Mouse (Mus musculus): Measurements from ENCODE around the gene Cdc42. TPM values are rescaled to one million over a fixed set of nuclear protein-coding genes. Genes with fewer than 3 reads are reported as not detected.

Cdc42 gene
- polyA plus RNA-seq, 1 experiment from 2014 or later = 245 TPM

DNA sequence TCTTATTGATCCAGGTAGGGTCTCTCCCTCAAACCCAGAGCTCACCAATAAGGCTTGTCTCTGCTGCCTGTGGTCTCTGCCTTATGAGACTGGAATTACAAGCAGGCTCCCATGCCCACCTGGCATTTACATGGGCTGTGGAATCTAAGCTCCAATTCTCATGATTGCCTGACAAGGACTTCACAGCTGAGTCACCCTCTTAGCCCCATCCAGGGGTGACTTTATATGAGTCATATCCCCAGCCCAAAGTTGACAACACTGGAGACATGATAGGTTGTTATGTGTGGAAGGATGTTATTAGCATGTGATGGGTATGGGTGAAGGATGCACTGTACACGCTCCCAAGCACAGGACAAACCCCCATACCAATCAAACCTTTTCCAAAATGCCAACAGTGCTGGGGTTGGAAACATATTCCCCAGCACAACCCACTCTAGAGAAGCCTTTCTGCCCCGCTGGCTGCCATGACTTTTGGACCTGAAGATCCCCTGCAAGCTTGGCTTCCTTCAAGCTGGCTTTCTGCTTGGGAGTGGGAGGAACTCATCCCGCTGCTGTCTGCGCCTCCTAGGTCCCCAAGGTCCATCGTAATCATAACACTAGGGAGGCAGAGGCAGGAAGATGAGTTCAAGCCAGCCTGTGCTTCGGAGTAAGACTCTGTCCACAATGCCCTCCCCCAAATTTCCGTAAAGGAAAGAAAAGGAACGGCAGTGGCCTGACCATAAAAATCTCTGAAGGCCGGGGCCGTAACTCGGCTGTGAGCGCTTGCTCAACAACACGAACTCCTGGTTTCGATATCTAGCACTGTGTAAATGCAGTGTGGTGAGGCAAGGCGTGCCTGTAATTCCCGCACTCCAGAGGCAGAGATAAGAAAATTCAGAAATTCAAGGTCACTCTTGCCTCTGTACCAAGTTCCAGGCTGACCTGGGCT, 14.3 kb upstream of the Cdc42 start:
- ChIA-PET CTCF (no interaction called here), POLR2A (no interaction called here)
- ATAC-seq (no peak), DNase-seq (ENCODE audit: low read depth, low spot score) (no peak)
- TF ChIP-seq CTCF (IDR thresholded peaks at IDR 0.05) = no peak
- H3K27me3 ChIP-seq = no peaks in the 10 kb centered on the region
- in situ Hi-C loops (cut with MboI; ENCODE audit: low pct_unique_long_range_greater_than_20kb) = no loop called here

DNA sequence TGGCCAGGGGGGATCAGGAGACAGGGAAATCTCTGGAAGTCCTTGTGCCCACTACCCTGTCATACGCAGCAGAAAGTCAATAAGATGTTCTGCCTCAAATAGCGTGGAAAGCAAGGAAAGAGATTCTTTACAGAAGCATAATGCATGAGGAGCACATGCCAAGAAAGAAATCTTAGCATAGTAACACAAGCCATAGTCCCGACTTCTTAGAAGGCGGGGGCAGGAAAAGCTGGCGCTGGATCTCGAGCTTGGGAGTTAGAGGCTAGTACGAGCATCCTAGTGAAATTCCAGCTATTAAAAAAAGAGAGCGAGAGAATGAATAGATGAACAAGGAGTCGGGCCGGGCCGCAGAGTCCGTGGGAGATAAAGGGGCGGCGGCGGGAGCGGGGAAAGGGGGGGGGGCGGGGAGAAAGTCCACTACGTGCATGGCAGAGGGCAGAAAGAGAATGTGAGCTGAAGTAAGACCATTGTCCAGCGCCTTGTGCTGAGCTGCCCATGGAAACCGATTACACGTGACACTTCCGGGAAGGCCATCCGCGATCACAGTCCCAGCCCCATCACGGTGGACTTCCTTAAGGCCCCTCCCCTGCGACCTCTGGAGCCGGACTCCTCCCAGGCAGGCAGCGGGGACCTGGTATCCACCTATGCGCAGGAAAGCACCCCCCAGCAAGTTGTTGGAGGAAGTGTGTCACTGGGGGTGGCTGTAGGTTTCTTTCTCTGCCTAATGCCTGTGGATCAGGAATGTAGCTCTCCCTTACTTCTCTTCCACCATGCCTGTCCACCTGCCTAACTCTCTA, 12.6 kb upstream of the Cdc42 start:
- in situ Hi-C loops (cut with MboI; ENCODE audit: low pct_unique_long_range_greater_than_20kb) = no loop called here
- ATAC-seq = no peak
- ChIA-PET CTCF (interaction anchor here (0.6 kb wide), 1 partner anchor 97 kb away, joined by 3 read pairs; no protein-coding TSS in a partner anchor), POLR2A (no interaction called here)
- no peaks in the 10 kb centered on the region for H3K27me3 ChIP-seq
- no peak for TF ChIP-seq CTCF (IDR thresholded peaks at IDR 0.05)
- DNase-seq (ENCODE audit: low read depth, low spot score) = no peak

DNA sequence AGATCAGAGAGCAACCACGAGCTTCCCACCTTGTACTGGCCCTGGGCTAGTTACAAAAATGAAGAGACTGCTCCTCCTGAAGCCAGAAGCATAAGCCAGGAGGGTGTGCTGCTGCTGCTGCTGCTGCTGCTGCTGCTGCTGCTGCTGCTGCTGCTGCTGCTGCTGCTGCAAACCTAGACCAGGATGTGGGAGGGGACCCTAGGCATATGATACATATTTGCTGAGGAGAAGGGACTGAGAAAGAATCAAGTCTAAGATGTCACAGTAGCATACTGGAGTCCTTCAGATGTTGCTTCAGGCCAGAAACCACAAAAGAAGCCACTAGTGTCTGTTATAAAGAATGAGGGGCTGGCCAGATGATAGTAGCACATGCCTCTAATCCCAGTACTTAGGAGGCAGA, 10.7 kb upstream of the Cdc42 start:
- H3K27me3 ChIP-seq = no peaks in the 10 kb centered on the region
- ChIA-PET POLR2A (no interaction called here), CTCF (no interaction called here)
- in situ Hi-C loops (cut with MboI; ENCODE audit: low pct_unique_long_range_greater_than_20kb) = no loop called here
- ATAC-seq (no peak), DNase-seq (ENCODE audit: low read depth, low spot score) (no peak)
- no peak for TF ChIP-seq CTCF (IDR thresholded peaks at IDR 0.05)

DNA sequence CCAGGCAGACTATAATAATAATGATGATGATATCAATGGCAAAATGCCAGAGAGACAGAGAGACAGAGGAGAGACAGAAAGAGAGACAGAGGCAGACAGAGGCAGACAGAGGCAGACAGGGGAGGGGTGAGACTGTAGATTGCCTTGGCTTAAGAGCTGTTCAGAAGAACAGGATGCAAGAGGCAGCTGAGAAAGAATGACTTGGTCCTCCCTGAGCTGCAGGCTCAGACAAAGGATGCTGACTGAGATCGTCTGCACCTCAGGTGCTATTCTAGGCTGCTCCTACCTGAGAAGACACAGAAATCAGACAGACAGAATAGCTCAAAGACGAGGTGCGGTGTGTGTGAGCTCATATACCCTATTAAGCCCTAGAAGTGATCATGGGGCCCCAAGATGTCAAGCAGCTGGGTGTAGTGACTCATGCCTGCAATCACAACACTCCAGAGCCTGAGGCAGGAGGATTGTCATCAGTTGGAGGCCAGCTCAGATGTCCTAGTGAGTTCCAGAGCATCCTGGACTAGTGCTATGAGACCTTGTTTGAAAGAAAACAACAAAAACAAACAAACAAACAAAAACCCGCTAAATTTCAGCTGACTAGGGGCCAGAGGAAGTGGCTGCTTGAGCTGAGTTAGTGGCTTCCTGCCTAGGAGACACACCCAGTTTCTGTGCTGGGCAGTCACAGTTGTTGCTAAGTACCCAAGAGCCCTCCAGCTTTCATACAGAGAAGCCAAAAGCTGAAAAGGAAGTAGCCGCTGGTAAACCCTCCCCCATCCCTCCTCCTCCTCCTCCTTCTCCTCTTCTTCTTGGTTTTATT, 10.0 kb upstream of the Cdc42 start:
- no peak for ATAC-seq
- no peak for DNase-seq (ENCODE audit: low read depth, low spot score)
- POLR2A ChIA-PET = no interaction called here
- H3K27me3 ChIP-seq = no peaks in the 10 kb centered on the region
- in situ Hi-C loops (cut with MboI; ENCODE audit: low pct_unique_long_range_greater_than_20kb) = no loop called here
- CTCF ChIA-PET = interaction anchor here (1.0 kb wide), 1 partner anchor 9 kb away, joined by 4 read pairs; no protein-coding TSS in a partner anchor
- no peak for TF ChIP-seq CTCF (IDR thresholded peaks at IDR 0.05)

DNA sequence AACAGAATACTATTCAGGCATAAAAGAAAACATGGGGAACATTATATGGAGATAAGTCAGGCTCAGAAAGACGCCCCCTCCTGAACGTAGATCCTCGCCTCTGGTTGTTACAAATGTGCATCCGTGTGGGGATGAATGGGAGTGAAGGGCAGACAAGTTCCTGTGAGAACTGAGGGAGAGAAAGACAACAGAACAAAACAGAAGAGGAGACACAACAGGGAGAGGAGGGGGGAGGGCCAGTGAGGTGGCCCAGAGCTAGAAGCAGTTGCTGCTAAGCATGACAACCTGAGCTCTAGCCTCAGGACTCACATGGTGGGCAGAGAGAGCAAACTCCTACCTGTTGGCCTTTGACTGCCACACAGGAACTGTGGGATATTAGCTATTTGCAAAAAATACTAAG, 8.6 kb upstream of the Cdc42 start:
- POLR2A ChIA-PET = no interaction called here
- CTCF ChIA-PET = no interaction called here
- no peaks in the 10 kb centered on the region for H3K27me3 ChIP-seq
- no peak for ATAC-seq
- DNase-seq (ENCODE audit: low read depth, low spot score) = no peak
- no peak for TF ChIP-seq CTCF (IDR thresholded peaks at IDR 0.05)
- in situ Hi-C loops (cut with MboI; ENCODE audit: low pct_unique_long_range_greater_than_20kb) = no loop called here

DNA sequence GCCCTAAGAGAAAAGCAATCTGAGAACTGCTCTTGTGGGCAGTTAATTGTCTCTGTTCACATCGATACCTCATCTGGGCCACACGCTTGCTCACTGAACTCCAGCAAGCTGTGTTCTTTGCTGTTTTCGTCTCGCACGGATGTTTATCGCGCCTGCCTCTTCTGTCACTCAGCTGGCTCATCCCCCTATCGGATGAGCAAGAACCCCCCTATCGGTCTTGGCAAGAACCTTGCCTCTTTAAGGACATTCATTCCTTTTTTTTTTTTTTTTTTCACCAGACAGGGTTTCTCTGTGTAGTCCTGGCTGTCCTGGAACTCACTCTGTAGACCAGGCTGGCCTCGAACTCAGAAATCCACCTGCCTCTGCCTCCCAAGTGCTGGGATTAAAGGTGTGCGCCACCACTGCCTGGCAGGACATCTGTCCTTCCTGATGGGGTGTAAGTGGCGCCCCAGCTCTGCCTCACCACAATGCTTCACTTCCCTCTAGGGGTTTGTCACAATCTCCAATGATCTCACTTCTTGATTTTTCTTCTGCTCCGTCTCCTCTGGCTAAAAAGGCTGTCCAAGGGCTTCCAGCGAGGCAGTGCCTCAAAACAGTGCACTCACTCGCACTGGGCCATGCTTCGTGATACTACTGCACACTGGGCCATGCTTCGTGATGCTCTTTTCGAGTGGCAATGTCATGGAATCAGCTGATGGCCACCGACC, 8.0 kb upstream of the Cdc42 start:
- CTCF ChIA-PET = no interaction called here
- ATAC-seq = no peak

DNA sequence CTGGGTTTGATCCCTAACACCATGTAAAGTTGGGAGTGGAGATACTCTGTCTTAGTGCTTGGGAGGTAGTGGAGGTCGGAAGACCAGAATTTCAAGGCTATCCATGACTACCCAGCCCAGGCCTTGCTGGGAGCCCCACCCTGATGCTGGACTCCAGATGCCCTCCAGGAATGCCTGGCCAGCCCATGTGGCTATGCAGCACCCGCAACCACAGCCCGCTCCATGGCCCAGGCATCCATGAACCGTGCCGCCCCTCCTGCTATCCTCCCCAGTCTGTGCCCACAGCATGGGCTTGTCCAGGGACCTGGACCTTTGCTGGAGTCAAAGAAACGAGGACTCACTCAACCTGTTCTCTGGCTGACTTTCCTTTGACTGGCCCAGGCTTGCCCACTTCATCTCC, 7.3 kb upstream of the Cdc42 start:
- CTCF ChIA-PET = no interaction called here
- in situ Hi-C loops (cut with MboI; ENCODE audit: low pct_unique_long_range_greater_than_20kb) = no loop called here
- POLR2A ChIA-PET = no interaction called here
- no peak for TF ChIP-seq CTCF (IDR thresholded peaks at IDR 0.05)
- ATAC-seq (no peak), DNase-seq (ENCODE audit: low read depth, low spot score) (no peak)
- H3K27me3 ChIP-seq = no peaks in the 10 kb centered on the region

More for the DNA sequence above, 8.0 kb upstream of the Cdc42 start:
- no peak for DNase-seq (ENCODE audit: low read depth, low spot score)
- H3K27me3 ChIP-seq = no peaks in the 10 kb centered on the region
- POLR2A ChIA-PET = no interaction called here
- no peak for TF ChIP-seq CTCF (IDR thresholded peaks at IDR 0.05)
- in situ Hi-C loops (cut with MboI; ENCODE audit: low pct_unique_long_range_greater_than_20kb) = no loop called here

DNA sequence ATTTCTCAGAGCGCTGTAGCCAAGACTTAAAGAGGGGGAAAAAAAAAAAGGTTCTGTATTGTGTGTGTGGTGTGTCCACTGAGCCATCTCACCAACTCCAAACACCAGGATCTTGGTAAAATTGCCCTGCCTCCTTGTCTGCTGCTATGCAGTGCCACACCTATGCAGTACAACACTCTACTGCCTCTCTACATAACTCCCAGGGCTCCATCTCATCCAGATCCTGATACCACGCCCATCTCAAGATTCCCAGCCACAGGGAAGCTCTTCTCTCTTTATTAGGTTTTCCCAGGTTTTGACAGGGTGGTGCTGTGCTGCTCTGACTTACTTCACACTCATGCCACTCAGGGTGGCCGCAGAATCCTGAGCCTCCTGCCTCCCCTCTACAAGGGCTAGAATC, 3.5 kb upstream of the Cdc42 start:
- in situ Hi-C loops (cut with MboI; ENCODE audit: low pct_unique_long_range_greater_than_20kb) = no loop called here
- ChIA-PET CTCF (interaction anchor here (1.0 kb wide), 1 partner anchor 27 kb away, joined by 3 read pairs; no protein-coding TSS in a partner anchor), POLR2A (no interaction called here)
- no peak for TF ChIP-seq CTCF (IDR thresholded peaks at IDR 0.05)
- DNase-seq (ENCODE audit: low read depth, low spot score) = no peak
- ATAC-seq = no peak
- H3K27me3 ChIP-seq = no peaks in the 10 kb centered on the region

DNA sequence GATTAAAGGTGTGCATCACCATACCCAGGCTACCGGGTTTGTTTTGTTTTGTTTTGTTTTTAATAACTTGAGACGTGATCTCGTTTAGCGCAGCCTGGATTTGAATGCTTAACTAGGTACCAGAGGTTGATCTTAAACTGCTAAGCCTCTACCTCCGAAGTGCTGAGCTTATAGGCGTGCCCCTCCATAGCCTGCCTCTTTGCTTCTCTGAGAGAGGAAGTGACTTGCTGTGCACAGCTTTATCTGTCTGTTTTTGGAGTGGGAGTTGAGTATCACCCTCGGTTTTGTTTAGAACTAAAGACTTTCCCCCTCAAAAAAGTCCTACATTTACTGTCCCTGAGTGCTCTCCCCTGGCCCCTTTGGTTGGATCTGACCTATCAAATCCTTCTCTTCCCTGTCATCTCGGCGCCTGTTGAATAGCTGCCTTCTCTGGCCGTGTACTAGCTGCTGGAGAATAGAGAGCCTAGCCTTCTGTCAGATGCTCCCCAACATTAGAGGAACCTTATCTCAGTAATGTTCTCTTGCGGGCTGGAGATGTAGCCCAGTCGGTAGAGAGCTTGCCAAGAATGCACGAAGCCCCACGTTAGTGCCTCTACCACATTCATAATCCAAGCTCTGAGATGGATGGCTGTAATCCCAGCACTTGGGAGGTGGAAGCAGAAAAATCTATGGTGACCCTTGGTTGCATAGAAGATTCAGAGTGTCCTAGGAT, 927 bp upstream of the Cdc42 start:
- in situ Hi-C loops (cut with MboI; ENCODE audit: low pct_unique_long_range_greater_than_20kb) = no loop called here
- ATAC-seq (no peak), DNase-seq (ENCODE audit: low read depth, low spot score) (no peak)
- ChIA-PET CTCF (interaction anchor here (1.3 kb wide), 1 partner anchor 9 kb away, joined by 4 read pairs; no protein-coding TSS in a partner anchor), POLR2A (interaction anchor here (0.6 to 1.6 kb wide), 2 partner anchors 24 to 29 kb away, joined by 4 to 5 read pairs; no protein-coding TSS in a partner anchor)
- no peak for TF ChIP-seq CTCF (IDR thresholded peaks at IDR 0.05)
- no peaks in the 10 kb centered on the region for H3K27me3 ChIP-seq
